Mouse (Mus musculus): ENCODE results near the gene Phc3. TPM values are rescaled to one million over a fixed set of nuclear protein-coding genes. Genes with fewer than 3 reads are reported as not detected.
"Not testable (repeated sequence)": the region's sequence is repeated elsewhere in the genome, so short reads cannot be mapped to it uniquely, and the experiment has no call there.

The Phc3 gene
- polyA plus RNA-seq, 1 experiment from 2014 or later: 7.4 TPM

DNA sequence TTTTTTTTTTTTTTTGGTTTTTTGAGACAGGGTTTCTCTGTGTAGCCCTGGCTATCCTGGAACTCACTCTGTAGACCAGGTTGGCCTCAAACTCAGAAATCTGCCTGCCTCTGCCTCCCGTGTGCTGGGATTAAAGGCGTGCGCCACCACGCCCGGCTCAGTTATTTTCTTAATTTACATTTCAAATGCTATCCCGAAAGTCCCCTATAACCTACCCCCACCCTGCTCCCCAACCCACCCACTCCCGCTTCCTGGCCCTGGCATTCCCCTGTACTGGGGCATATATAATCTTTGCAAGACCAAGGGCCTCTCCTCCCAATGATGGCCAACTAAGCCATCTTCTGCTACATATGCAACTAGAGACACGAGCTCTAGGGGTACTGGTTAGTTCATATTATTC is 109.6 kb downstream of the Phc3 start:
- not testable (repeated sequence) for ATAC-seq (replicated peaks); H3K36me3 ChIP-seq; H3K4me3 ChIP-seq; H3K9me3 ChIP-seq; H3K27me3 ChIP-seq; H3K9ac ChIP-seq (replicated peaks); H3K4me2 ChIP-seq (replicated peaks); H3K4me1 ChIP-seq; H3K27ac ChIP-seq (replicated peaks)
- WGBS: 93% methylated on average over 8 of the region's 8 CpGs

DNA sequence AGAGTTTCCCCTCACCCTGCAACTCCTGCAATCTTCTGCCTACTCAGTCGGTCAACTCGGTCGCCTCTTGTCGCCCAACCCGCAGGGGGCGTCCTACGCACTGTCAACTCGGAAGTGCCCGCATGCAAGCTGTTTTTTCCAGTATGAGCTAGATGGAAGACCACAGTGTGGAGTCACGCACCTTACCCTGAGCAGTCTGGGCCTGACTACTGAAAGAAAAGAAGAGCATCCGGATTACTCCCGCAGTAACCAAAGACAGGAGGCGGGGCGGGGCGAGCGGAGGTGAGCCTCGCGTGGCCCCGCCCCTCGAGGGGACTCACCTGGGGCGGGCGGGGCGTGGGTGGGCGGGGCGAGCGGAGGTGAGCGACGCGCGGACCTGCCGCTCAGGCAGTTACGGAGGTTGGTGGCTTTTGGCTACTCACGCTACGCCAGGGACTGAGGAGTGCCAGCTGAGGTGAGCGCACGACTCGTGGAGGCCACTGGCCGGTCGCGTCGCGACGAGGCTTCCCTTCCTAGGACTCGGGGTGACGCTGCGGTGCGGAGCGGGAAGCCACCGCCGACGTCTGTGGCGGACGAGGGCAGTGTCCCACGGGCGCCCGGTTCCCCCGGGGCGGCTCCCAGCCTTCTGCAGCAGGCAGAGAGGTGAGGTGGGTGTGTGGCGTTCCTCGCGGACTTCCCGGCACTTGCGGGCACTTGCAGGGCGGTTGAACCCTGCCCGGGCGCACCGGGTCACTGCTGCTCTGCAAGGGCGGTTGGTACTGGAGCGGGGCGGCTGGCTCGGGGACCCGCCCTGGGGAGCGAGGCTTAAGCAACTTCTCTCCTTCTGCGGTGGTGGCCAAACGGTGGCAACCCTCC is 113.4 kb downstream of the Phc3 start, which contains the start of gene Gpr160:
Gene Gpr160, plus strand, starts transcription at position 347 of the 855 bp plus-strand sequence.
- ATAC-seq (replicated peaks): peak; percentile 88
- H3K27ac ChIP-seq (replicated peaks): no peak within 1 kb of the TSS
- whole genome bisulfite sequencing: under 1% methylated on average over 72 of the region's 75 CpGs
- H3K9me3 ChIP-seq: no peaks in the 10 kb centered on the region
- peak within 1 kb of the TSS; percentile 57 for H3K4me3 ChIP-seq
- H3K4me1 ChIP-seq: peaks cover 9% of the 10 kb centered on the region; the same call in 1 of the 2 replicates
- H3K36me3 ChIP-seq: no peaks in the 10 kb centered on the region
- H3K9ac ChIP-seq (replicated peaks): peak within 1 kb of the TSS; percentile 50
- peaks cover 7% of the 10 kb centered on the region; the same call in 1 of the 2 replicates for H3K27me3 ChIP-seq
- peak within 1 kb of the TSS; percentile 98 for H3K4me2 ChIP-seq (replicated peaks)

GRCm38 (mm10) chr3:30853596-30853995 is 115.6 kb downstream of the Phc3 start:
- H3K4me1 ChIP-seq: peaks cover 9% of the 10 kb centered on the region; the same call in 1 of the 2 replicates

GRCm38 (mm10) chr3:30851422-30851821 is 117.8 kb downstream of the Phc3 start:
- Histone ChIP-seq H3K4me3 (no peak overlapping the region), H3K9ac (replicated peaks) (no peak overlapping the region), H3K36me3 (no peaks in the 10 kb centered on the region), H3K27ac (replicated peaks) (no peak overlapping the region), H3K9me3 (no peaks in the 10 kb centered on the region), H3K27me3 (peaks cover 7% of the 10 kb centered on the region; the same call in 1 of the 2 replicates), H3K4me1 (peaks cover 9% of the 10 kb centered on the region; the same call in 1 of the 2 replicates), H3K4me2 (replicated peaks) (no peak overlapping the region)
- ATAC-seq (replicated peaks): no peak
- 64% methylated on average over 6 of the region's 6 CpGs for WGBS

More at GRCm38 (mm10) chr3:30853596-30853995, 115.6 kb downstream of the Phc3 start:
- no peak overlapping the region for H3K9ac ChIP-seq (replicated peaks)
- no peaks in the 10 kb centered on the region for H3K36me3 ChIP-seq
- no peaks in the 10 kb centered on the region for H3K9me3 ChIP-seq
- H3K4me2 ChIP-seq (replicated peaks): no peak overlapping the region
- H3K27me3 ChIP-seq: peaks cover 7% of the 10 kb centered on the region; the same call in 1 of the 2 replicates
- 91% methylated on average over 5 of the region's 5 CpGs for WGBS
- no peak overlapping the region for H3K4me3 ChIP-seq
- ATAC-seq (replicated peaks): no peak
- no peak overlapping the region for H3K27ac ChIP-seq (replicated peaks)

Other genes with a start within 250 kb of the Phc3 start
- 0.05 TPM in 1 of 2 replicates, not detected in the other for gene Samd7, start 223.1 kb downstream of the Phc3 start, polyA plus RNA-seq (2015; fragmentation: Nextera tagmentation; extraction: Ambion mirVana)
- 79.3 and 90.2 TPM in 2 replicates for gene Sec62, start 176.5 kb downstream of the Phc3 start, polyA plus RNA-seq (2015; fragmentation: Nextera tagmentation; extraction: Ambion mirVana)
- gene Gpr160, start 113.5 kb downstream of the Phc3 start, polyA plus RNA-seq (2015; fragmentation: Nextera tagmentation; extraction: Ambion mirVana): 0.57 and 1.2 TPM in 2 replicates
- 25.7 and 25.9 TPM in 2 replicates for gene Prkci, start 26.3 kb upstream of the Phc3 start, polyA plus RNA-seq (2015; fragmentation: Nextera tagmentation; extraction: Ambion mirVana)
- gene Skil, start 125.6 kb upstream of the Phc3 start, polyA plus RNA-seq (2015; fragmentation: Nextera tagmentation; extraction: Ambion mirVana): 28.6 and 30.7 TPM in 2 replicates
- gene Cldn11, start 180.5 kb upstream of the Phc3 start, polyA plus RNA-seq (2015; fragmentation: Nextera tagmentation; extraction: Ambion mirVana): 34.8 and 40.0 TPM in 2 replicates

Measured in forebrain, embryonic 15.5 days (tissue).